Mouse (Mus musculus): ENCODE results near the gene Mlf1.

Gene Mlf1

DNA sequence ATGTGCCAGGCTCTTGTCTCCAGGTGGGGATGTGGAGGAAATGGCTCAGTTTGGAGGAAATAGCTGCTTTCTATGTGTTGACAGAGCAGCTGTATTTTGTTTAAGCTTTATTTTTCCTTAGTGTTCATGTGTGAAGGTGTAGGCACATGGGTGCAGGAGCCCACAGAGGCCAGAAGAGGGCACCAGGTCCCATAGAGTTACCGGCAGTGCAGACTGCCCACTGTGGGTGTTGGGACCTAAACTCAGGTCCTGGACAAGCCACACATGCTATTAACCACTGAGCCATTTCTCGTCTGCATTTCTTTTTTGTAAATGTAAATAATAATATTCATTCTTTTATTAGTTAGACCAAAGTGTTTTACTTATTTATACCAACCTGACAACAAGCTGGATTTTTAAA, 73.2 kb downstream of the Mlf1 start:
- no peak for DNase-seq (ENCODE audit: low spot score in 2 of 2)

All from spleen, postnatal 14 days (tissue).